Mouse (Mus musculus): ENCODE measurements around the gene Rsc1a1. TPM values are rescaled to one million over a fixed set of nuclear protein-coding genes. Genes with fewer than 3 reads are reported as not detected.

Gene Rsc1a1
- polyA plus RNA-seq, 1 experiment = not detected

- TF ChIP-seq CTCF (IDR thresholded peaks at IDR 0.05; ENCODE audit: control insufficient read depth, insufficient read depth, low read length) = no peak
- TF ChIP-seq POLR2A (IDR thresholded peaks at IDR 0.05; ENCODE audit: borderline replicate concordance, control insufficient read depth, low read depth, low read length) = no peak
- no peak overlapping the region for H3K4me3 ChIP-seq (replicated peaks; ENCODE audit: control insufficient read depth, low read depth, low read length)
- 84% methylated on average over 8 of the region's 8 CpGs for WGBS
- no peak overlapping the region for H3K27ac ChIP-seq (ENCODE audit: control insufficient read depth, insufficient read depth, low read depth, low read length, poor library complexity)
- no peaks in the 10 kb centered on the region for H3K4me1 ChIP-seq (ENCODE audit: control insufficient read depth, insufficient read depth, low read length)
These were observed 1.1 kb upstream of the Rsc1a1 start for GRCm38 (mm10) chr4:141686525-141686924.

GRCm38 (mm10) chr4:141686093-141686492 is 694 bp upstream of the Rsc1a1 start:
- Histone ChIP-seq H3K27ac (ENCODE audit: control insufficient read depth, insufficient read depth, low read depth, low read length, poor library complexity) (no peak overlapping the region), H3K4me1 (ENCODE audit: control insufficient read depth, insufficient read depth, low read length) (no peaks in the 10 kb centered on the region), H3K4me3 (replicated peaks; ENCODE audit: control insufficient read depth, low read depth, low read length) (no peak overlapping the region)
- TF ChIP-seq CTCF (IDR thresholded peaks at IDR 0.05; ENCODE audit: control insufficient read depth, insufficient read depth, low read length) (no peak), POLR2A (IDR thresholded peaks at IDR 0.05; ENCODE audit: borderline replicate concordance, control insufficient read depth, low read depth, low read length) (no peak)
- WGBS = 88% methylated on average over 3 of the region's 3 CpGs

- 89% methylated on average over 12 of the region's 12 CpGs for WGBS
- no peak overlapping the region for H3K4me3 ChIP-seq (replicated peaks; ENCODE audit: control insufficient read depth, low read depth, low read length)
- TF ChIP-seq POLR2A (IDR thresholded peaks at IDR 0.05; ENCODE audit: borderline replicate concordance, control insufficient read depth, low read depth, low read length) = no peak
- no peak for TF ChIP-seq CTCF (IDR thresholded peaks at IDR 0.05; ENCODE audit: control insufficient read depth, insufficient read depth, low read length)
- no peaks in the 10 kb centered on the region for H3K4me1 ChIP-seq (ENCODE audit: control insufficient read depth, insufficient read depth, low read length)
- no peak overlapping the region for H3K27ac ChIP-seq (ENCODE audit: control insufficient read depth, insufficient read depth, low read depth, low read length, poor library complexity)
These were observed 2.6 kb downstream of the Rsc1a1 start for GRCm38 (mm10) chr4:141682706-141683230.

- Histone ChIP-seq H3K4me3 (replicated peaks; ENCODE audit: control insufficient read depth, low read depth, low read length) (no peak overlapping the region), H3K4me1 (ENCODE audit: control insufficient read depth, insufficient read depth, low read length) (no peaks in the 10 kb centered on the region), H3K27ac (ENCODE audit: control insufficient read depth, insufficient read depth, low read depth, low read length, poor library complexity) (no peak overlapping the region)
- TF ChIP-seq POLR2A (IDR thresholded peaks at IDR 0.05; ENCODE audit: borderline replicate concordance, control insufficient read depth, low read depth, low read length) (no peak), CTCF (IDR thresholded peaks at IDR 0.05; ENCODE audit: control insufficient read depth, insufficient read depth, low read length) (no peak)
- WGBS = 75% methylated on average over 7 of the region's 7 CpGs
These were observed 3.6 kb downstream of the Rsc1a1 start for GRCm38 (mm10) chr4:141681767-141682166.

GRCm38 (mm10) chr4:141680892-141681291 is 4.5 kb downstream of the Rsc1a1 start:
- TF ChIP-seq POLR2A (IDR thresholded peaks at IDR 0.05; ENCODE audit: borderline replicate concordance, control insufficient read depth, low read depth, low read length) (no peak), CTCF (IDR thresholded peaks at IDR 0.05; ENCODE audit: control insufficient read depth, insufficient read depth, low read length) (no peak)
- WGBS = 90% methylated on average over 12 of the region's 12 CpGs
- Histone ChIP-seq H3K4me3 (replicated peaks; ENCODE audit: control insufficient read depth, low read depth, low read length) (no peak overlapping the region), H3K4me1 (ENCODE audit: control insufficient read depth, insufficient read depth, low read length) (no peaks in the 10 kb centered on the region), H3K27ac (ENCODE audit: control insufficient read depth, insufficient read depth, low read depth, low read length, poor library complexity) (no peak overlapping the region)

GRCm38 (mm10) chr4:141679016-141679415 is 6.4 kb downstream of the Rsc1a1 start:
- Histone ChIP-seq H3K4me1 (ENCODE audit: control insufficient read depth, insufficient read depth, low read length) (no peaks in the 10 kb centered on the region), H3K27ac (ENCODE audit: control insufficient read depth, insufficient read depth, low read depth, low read length, poor library complexity) (no peak overlapping the region), H3K4me3 (replicated peaks; ENCODE audit: control insufficient read depth, low read depth, low read length) (no peak overlapping the region)
- TF ChIP-seq POLR2A (IDR thresholded peaks at IDR 0.05; ENCODE audit: borderline replicate concordance, control insufficient read depth, low read depth, low read length) = no peak
- no peak for TF ChIP-seq CTCF (IDR thresholded peaks at IDR 0.05; ENCODE audit: control insufficient read depth, insufficient read depth, low read length)
- WGBS = 81% methylated on average over 2 of the region's 2 CpGs

- Histone ChIP-seq H3K4me1 (ENCODE audit: control insufficient read depth, insufficient read depth, low read length) (no peaks in the 10 kb centered on the region), H3K27ac (ENCODE audit: control insufficient read depth, insufficient read depth, low read depth, low read length, poor library complexity) (no peak overlapping the region), H3K4me3 (replicated peaks; ENCODE audit: control insufficient read depth, low read depth, low read length) (no peak overlapping the region)
- WGBS = 64% methylated on average over 5 of the region's 5 CpGs
- TF ChIP-seq POLR2A (IDR thresholded peaks at IDR 0.05; ENCODE audit: borderline replicate concordance, control insufficient read depth, low read depth, low read length) (no peak), CTCF (IDR thresholded peaks at IDR 0.05; ENCODE audit: control insufficient read depth, insufficient read depth, low read length) (no peak)
These were observed 8.9 kb downstream of the Rsc1a1 start for GRCm38 (mm10) chr4:141676462-141676979.

GRCm38 (mm10) chr4:141672325-141672724 is 13.1 kb downstream of the Rsc1a1 start:
- Histone ChIP-seq H3K27ac (ENCODE audit: control insufficient read depth, insufficient read depth, low read depth, low read length, poor library complexity) (no peak overlapping the region), H3K4me1 (ENCODE audit: control insufficient read depth, insufficient read depth, low read length) (no peaks in the 10 kb centered on the region; the same call in 1 of the 2 replicates), H3K4me3 (replicated peaks; ENCODE audit: control insufficient read depth, low read depth, low read length) (no peak overlapping the region)
- 79% methylated on average over 13 of the region's 13 CpGs for WGBS
- no peak for TF ChIP-seq POLR2A (IDR thresholded peaks at IDR 0.05; ENCODE audit: borderline replicate concordance, control insufficient read depth, low read depth, low read length)
- TF ChIP-seq CTCF (IDR thresholded peaks at IDR 0.05; ENCODE audit: control insufficient read depth, insufficient read depth, low read length) = no peak

GRCm38 (mm10) chr4:141671389-141671788 is 14.0 kb downstream of the Rsc1a1 start:
- no peaks in the 10 kb centered on the region; the same call in 1 of the 2 replicates for H3K4me1 ChIP-seq (ENCODE audit: control insufficient read depth, insufficient read depth, low read length)
- no peak overlapping the region for H3K27ac ChIP-seq (ENCODE audit: control insufficient read depth, insufficient read depth, low read depth, low read length, poor library complexity)
- WGBS = 78% methylated on average over 4 of the region's 4 CpGs
- H3K4me3 ChIP-seq (replicated peaks; ENCODE audit: control insufficient read depth, low read depth, low read length) = no peak overlapping the region
- TF ChIP-seq CTCF (IDR thresholded peaks at IDR 0.05; ENCODE audit: control insufficient read depth, insufficient read depth, low read length) (no peak), POLR2A (IDR thresholded peaks at IDR 0.05; ENCODE audit: borderline replicate concordance, control insufficient read depth, low read depth, low read length) (no peak)

Data from bone marrow, adult 2 months (tissue).